Mouse (Mus musculus): ENCODE measurements around the gene Fam169b. TPM values are rescaled to one million over a fixed set of nuclear protein-coding genes. Genes with fewer than 3 reads are reported as not detected.
A peak's percentile ranks its signal among the peaks of the same experiment; 100 is the strongest.
"Not testable (repeated sequence)": the region's sequence is repeated elsewhere in the genome, so short reads cannot be mapped to it uniquely, and the experiment has no call there.

The Fam169b gene
- polyA plus RNA-seq, 1 experiment from 2014 or later: 0.53 TPM

DNA sequence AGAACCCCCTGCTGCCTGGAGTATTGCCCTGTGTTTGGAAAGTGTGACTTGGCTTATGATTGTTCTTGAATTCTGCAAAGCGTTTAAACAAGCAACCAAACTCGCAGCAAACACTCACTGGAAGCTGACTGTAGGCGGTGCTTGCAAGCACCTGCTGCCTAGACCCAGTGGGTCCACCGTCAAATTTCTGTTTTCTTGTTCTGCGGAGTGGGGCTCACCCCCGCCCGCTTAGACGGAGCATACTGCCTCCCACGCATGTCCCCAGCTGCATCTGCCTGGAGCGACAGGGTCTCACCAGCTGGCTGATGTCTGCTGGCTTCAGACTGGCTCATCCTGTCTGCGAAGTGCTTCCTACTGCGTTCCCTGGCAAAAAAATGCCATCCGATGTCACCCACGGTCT lies 9.1 kb upstream of the Fam169b start:
- Histone ChIP-seq H3K27me3 (peaks cover 33% of the 10 kb centered on the region), H3K27ac (replicated peaks) (no peak overlapping the region), H3K9me3 (replicated peaks) (no peaks in the 10 kb centered on the region), H3K4me1 (replicated peaks) (peaks cover 4% of the 10 kb centered on the region; the same call in 1 of the 2 replicates), H3K4me3 (replicated peaks) (no peak overlapping the region), H3K36me3 (replicated peaks) (no peaks in the 10 kb centered on the region), H3K4me2 (peak overlapping the region; percentile 51), H3K9ac (no peak overlapping the region)
- no peak for ATAC-seq (ENCODE audit: insufficient read depth)
- 12% methylated on average over 14 of the region's 14 CpGs for WGBS (ENCODE audit: insufficient replicate concordance)

DNA sequence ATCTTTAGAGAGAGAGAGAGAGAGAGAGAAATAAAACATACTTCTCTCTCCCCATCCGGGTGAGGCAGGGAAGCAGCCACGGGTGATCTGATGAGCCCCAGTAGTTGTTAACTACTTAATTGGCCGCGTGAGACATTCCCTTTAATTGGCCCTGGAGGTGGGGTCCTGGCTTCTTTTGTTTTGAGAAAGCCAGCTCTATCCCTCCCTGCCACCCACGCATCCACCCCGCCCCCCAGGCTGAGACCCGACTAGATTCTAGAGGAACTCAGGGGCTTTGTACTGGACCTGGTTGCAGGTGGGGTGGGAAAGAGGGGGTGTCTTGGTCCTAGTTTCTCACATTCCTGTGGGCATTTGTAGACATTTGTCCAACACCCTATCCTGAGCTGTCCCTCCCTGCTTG lies 8.2 kb upstream of the Fam169b start:
- Histone ChIP-seq H3K27me3 (peaks cover 33% of the 10 kb centered on the region), H3K4me3 (replicated peaks) (no peak overlapping the region), H3K9ac (no peak overlapping the region), H3K9me3 (replicated peaks) (no peaks in the 10 kb centered on the region), H3K4me2 (no peak overlapping the region), H3K27ac (replicated peaks) (no peak overlapping the region), H3K4me1 (replicated peaks) (peaks cover 4% of the 10 kb centered on the region; the same call in 1 of the 2 replicates), H3K36me3 (replicated peaks) (no peaks in the 10 kb centered on the region)
- no peak for ATAC-seq (ENCODE audit: insufficient read depth)
- 39% methylated on average over 7 of the region's 7 CpGs for WGBS (ENCODE audit: insufficient replicate concordance)

DNA sequence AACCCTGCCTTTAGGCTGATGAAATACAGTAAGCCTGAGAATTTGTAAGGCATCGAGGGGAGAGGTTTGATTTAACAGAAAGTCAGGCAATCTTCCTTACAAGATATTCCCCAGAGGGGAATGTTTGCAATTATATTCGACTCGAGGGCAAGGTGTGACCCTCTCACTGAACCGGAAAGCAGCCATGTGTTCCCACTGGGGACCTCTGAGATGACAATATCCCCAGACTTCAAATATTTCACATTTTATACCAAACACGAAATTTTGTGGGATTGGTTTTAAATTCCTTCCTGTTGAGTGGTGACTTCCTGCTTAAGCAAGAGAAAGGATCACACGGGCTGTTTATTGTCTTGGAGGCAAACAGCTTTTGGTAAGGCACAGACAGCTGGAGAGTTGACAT lies 6.9 kb upstream of the Fam169b start:
- Histone ChIP-seq H3K9me3 (replicated peaks) (no peaks in the 10 kb centered on the region), H3K9ac (no peak overlapping the region), H3K4me3 (replicated peaks) (no peak overlapping the region), H3K36me3 (replicated peaks) (no peaks in the 10 kb centered on the region), H3K4me1 (replicated peaks) (peaks cover 4% of the 10 kb centered on the region; the same call in 1 of the 2 replicates), H3K27me3 (peaks cover 33% of the 10 kb centered on the region), H3K4me2 (no peak overlapping the region), H3K27ac (replicated peaks) (no peak overlapping the region)
- WGBS (ENCODE audit: insufficient replicate concordance): 38% methylated on average over 6 of the region's 6 CpGs
- ATAC-seq (ENCODE audit: insufficient read depth): no peak

DNA sequence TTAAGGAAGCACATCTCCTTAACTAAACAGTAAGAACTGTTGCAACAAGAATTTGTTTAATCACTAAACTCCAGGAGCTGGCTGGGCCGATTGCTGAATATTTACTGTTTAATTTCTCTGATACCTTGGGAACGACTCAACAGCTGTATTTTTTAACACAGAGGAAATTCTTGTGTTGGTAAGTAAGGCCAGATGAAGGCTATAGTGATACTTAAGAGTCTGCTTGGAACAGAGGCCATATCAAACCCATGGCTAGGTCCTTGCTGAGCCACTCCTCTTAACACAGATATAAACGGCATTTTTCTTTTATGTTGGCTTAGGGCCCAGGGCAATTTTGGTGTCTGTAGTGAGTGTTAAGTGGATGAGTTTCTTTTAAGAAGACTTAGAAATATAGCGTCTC lies 3.1 kb upstream of the Fam169b start:
- Histone ChIP-seq H3K4me1 (replicated peaks) (peaks cover 5% of the 10 kb centered on the region; the same call in 1 of the 2 replicates), H3K9me3 (replicated peaks) (no peaks in the 10 kb centered on the region), H3K9ac (no peak overlapping the region), H3K27me3 (peaks cover 12% of the 10 kb centered on the region), H3K27ac (replicated peaks) (no peak overlapping the region), H3K36me3 (replicated peaks) (no peaks in the 10 kb centered on the region), H3K4me2 (no peak overlapping the region), H3K4me3 (replicated peaks) (no peak overlapping the region)
- no peak for ATAC-seq (ENCODE audit: insufficient read depth)
- 52% methylated on average over 4 of the region's 4 CpGs for WGBS (ENCODE audit: insufficient replicate concordance)

DNA sequence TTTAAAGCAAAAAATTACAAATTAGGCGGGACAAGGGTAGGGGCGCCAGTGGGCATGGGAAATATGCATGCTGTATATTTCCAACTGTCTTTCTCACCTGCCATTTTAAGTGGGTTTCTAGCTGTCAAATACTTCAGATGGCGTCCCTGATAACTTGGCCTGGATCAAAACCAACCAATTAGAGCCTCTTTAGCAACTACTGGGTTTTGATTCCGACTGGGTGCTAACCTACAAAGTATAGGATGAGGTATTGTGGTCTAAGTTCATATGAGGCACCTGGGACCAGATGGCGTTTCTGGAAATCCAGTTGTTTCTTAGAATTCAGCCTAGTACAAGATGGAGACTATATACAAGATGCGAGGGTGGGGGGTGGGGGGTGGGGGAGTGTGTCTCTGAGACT lies 1.8 kb upstream of the Fam169b start:
- Histone ChIP-seq H3K4me3 (replicated peaks) (no peak overlapping the region), H3K9ac (no peak overlapping the region), H3K4me2 (no peak overlapping the region), H3K27me3 (peaks cover 13% of the 10 kb centered on the region; the same call in 1 of the 2 replicates), H3K27ac (replicated peaks) (no peak overlapping the region), H3K36me3 (replicated peaks) (no peaks in the 10 kb centered on the region), H3K4me1 (replicated peaks) (peaks cover 12% of the 10 kb centered on the region), H3K9me3 (replicated peaks) (no peaks in the 10 kb centered on the region)
- no peak for ATAC-seq (ENCODE audit: insufficient read depth)
- 59% methylated on average over 6 of the region's 6 CpGs for WGBS (ENCODE audit: insufficient replicate concordance)

DNA sequence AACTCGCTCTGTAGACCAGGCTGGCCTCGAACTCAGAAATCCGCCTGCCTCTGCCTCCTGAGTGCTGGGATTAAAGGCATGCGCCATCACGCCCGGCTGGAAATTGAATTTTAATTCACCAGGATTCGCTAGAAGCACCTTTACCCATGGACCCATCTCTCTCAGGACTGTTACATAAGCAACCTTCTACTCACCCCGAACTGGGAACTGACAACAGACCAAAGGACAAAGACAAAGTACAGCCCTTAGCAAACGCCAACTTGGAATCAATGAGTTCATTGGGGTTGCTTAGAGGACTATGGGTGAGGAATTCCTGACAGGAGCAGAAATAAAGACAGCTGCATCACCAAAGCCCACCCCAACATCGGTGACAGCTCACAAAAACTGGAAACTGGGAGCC lies 1.0 kb upstream of the Fam169b start:
- Histone ChIP-seq H3K9ac (no peak overlapping the region), H3K27ac (replicated peaks) (no peak overlapping the region)

DNA sequence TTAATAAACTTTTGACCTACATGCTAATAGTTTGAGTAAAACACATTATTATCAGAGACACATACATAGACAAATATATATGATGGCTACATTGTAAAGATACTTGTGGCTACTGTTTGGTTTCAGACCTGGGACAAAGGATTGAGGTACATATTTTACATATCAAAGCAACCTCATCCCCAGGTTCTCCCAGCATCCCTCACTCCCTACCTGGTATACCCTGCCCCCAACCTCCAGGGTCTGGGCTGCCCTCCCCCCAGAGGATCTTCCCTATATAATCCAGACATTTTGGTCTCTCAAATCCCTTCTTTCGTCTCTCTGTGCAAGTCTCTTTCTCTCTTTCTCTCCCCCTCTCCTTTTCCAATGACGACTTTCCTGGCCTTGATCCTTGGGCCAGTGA lies 579 bp downstream of the Fam169b start:
- no peak overlapping the region for H3K27ac ChIP-seq (replicated peaks)
- H3K4me3 ChIP-seq (replicated peaks): no peak overlapping the region
- no peak for ATAC-seq (ENCODE audit: insufficient read depth)
- H3K4me2 ChIP-seq: no peak overlapping the region
- peaks cover 12% of the 10 kb centered on the region for H3K4me1 ChIP-seq (replicated peaks)
- peaks cover 9% of the 10 kb centered on the region; the same call in 1 of the 2 replicates for H3K27me3 ChIP-seq
- no peaks in the 10 kb centered on the region for H3K36me3 ChIP-seq (replicated peaks)
- no peak overlapping the region for H3K9ac ChIP-seq
- 52% methylated on average over 2 of the region's 2 CpGs for WGBS (ENCODE audit: insufficient replicate concordance)
- H3K9me3 ChIP-seq (replicated peaks): no peaks in the 10 kb centered on the region

More for the DNA sequence above, 1.0 kb upstream of the Fam169b start:
- 0 out of 2 replicates have a peak, but pooled peaks have one; percentile 44 for ATAC-seq (ENCODE audit: insufficient read depth)
- Histone ChIP-seq H3K4me2 (no peak overlapping the region), H3K9me3 (replicated peaks) (no peaks in the 10 kb centered on the region), H3K27me3 (peaks cover 9% of the 10 kb centered on the region; the same call in 1 of the 2 replicates), H3K36me3 (replicated peaks) (no peaks in the 10 kb centered on the region), H3K4me3 (replicated peaks) (no peak overlapping the region), H3K4me1 (replicated peaks) (peaks cover 12% of the 10 kb centered on the region)
- WGBS (ENCODE audit: insufficient replicate concordance): 65% methylated on average over 10 of the region's 10 CpGs

DNA sequence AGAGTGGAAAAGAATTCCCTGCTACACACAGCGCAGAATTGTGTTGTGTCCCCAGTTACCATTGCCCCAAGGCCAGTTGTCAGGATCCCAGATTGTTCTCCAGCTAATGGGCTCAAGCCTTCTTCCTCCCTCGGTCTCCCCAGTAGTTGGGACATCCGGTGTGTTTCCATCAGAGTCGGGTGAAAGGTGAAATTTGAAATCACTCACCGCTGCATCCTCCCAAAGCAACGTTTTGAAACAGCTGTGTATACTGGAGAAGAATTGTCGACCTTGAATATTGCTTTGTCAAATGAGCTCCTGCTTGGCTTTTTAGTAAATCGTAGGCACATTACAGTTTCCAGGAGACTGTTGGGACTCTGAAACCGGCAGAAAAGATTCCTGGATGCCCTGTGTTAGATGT lies 1.3 kb downstream of the Fam169b start:
- Histone ChIP-seq H3K36me3 (replicated peaks) (no peaks in the 10 kb centered on the region), H3K27ac (replicated peaks) (no peak overlapping the region), H3K4me3 (replicated peaks) (no peak overlapping the region), H3K4me1 (replicated peaks) (peaks cover 12% of the 10 kb centered on the region), H3K9ac (no peak overlapping the region), H3K4me2 (no peak overlapping the region), H3K27me3 (peaks cover 9% of the 10 kb centered on the region; the same call in 1 of the 2 replicates), H3K9me3 (replicated peaks) (no peaks in the 10 kb centered on the region)
- 59% methylated on average over 9 of the region's 9 CpGs for WGBS (ENCODE audit: insufficient replicate concordance)
- no peak for ATAC-seq (ENCODE audit: insufficient read depth)

DNA sequence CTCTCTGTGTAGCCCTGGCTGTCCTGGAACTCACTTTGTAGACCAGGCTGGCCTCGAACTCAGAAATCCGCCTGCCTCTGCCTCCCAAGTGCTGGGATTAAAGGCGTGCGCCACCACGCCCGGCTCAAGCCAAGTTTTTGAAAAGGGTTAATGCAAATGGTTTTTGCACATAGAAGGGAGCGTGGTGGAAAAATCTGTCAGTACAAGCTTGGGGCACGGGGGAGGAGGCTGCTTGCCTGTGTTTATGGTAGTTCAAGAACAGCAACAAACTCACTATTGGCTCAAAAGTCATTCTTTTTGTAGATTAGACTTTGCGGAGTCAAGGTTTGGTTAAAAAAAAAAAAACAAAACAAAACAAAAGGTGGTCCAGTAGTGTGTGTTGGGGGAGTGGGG lies 1.8 kb downstream of the Fam169b start:
- ATAC-seq (ENCODE audit: insufficient read depth); H3K9ac ChIP-seq; H3K9me3 ChIP-seq (replicated peaks); H3K27ac ChIP-seq (replicated peaks); H3K27me3 ChIP-seq; H3K36me3 ChIP-seq (replicated peaks): not testable (repeated sequence)
- H3K4me3 ChIP-seq (replicated peaks): peak overlapping the region; percentile 49
- H3K4me2 ChIP-seq: peak overlapping the region; percentile 72
- peaks cover 12% of the 10 kb centered on the region for H3K4me1 ChIP-seq (replicated peaks)
- 40% methylated on average over 9 of the region's 9 CpGs for WGBS (ENCODE audit: insufficient replicate concordance)

DNA sequence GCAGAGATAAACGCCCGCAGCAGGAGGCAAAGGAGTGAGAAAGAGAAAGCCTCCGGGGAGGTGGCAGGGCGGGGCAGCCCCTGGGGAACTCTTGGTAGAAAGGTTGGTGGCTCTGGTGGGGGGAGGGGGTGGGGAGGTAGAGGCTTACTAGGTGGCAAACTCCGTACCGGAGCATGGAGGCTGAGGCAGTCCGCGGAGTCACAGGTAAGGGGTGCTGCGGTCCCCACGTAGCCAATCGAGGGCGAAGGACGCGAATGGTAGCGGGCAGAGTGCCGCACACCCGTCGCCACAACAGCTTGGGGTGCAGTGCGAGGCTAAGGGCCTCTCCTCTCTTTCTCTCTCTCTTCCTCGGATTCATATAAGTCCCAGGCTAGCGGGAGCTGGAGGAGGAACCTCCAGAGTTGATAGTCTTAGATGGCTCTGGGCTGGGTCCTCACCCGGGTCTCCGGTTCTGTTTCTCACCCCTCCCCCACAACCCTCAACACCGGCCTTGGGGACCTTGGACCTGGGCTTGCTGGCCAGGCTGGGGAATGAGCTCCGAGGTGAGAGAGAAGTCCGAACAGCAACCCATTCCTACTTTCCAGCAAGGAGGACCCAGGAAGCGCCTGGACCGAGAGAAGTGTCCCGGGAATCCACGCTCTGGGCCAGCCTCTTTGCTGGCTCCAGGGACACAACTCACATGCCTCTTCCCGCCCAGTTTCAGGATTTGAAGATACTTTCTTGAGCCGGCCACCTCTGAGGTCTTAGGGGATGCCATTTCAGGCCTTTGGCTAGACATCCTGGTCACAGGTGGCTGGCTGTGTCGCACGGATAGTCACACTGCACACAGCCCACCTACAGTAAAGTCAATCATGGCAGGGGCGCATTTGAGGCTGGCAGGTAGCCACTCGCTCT lies 2.4 kb downstream of the Fam169b start:
- 13% methylated on average over 36 of the region's 36 CpGs for WGBS (ENCODE audit: insufficient replicate concordance)
- ATAC-seq (ENCODE audit: insufficient read depth): no peak
- Histone ChIP-seq H3K9ac (no peak overlapping the region), H3K27me3 (peaks cover 9% of the 10 kb centered on the region; the same call in 1 of the 2 replicates), H3K9me3 (replicated peaks) (no peaks in the 10 kb centered on the region), H3K4me3 (replicated peaks) (peak overlapping the region; percentile 49), H3K4me2 (peak overlapping the region; percentile 72), H3K36me3 (replicated peaks) (no peaks in the 10 kb centered on the region), H3K27ac (replicated peaks) (no peak overlapping the region), H3K4me1 (replicated peaks) (peaks cover 12% of the 10 kb centered on the region)

DNA sequence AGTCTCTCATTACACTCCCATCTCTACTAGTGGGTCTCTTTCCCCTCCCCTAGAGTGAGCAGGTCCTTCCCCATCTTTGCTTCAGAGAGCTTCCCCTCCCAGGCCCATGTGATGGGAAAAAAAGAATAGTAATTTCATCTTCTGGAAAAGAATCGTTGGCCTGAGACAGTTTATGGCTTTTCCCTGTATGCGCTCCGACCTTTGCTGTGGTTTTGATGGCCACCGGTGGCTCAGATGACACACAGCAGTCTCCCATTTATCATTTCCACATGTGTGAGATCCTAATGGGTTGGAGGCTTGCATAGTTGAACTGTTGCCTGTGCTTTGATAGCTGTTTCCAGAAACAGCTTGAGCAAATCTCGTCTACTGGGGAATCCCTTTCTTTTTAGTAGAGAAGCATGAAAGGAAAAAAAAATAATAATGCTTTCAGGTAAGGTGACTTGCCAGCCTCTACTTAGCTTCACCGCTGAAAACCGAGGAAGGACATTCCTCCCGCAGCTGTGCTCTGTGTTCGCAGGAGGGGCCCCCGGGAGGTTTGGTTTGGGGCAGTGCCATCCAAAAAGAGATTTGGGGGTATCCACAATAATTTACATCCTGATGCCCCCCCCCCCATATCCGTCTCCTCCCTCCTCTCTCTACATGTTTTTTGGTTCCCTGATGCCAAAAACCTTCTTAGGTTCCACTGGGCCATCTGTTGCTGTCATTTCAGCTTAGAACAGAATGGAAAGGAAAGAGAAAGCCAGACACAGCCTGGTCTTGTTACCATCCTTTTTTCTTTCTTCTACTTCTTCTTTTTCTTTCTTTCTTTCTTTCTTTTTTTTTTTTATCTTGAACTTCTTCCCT lies 3.6 kb downstream of the Fam169b start:
- H3K4me1 ChIP-seq (replicated peaks): peaks cover 13% of the 10 kb centered on the region
- no peaks in the 10 kb centered on the region for H3K9me3 ChIP-seq (replicated peaks)
- H3K27me3 ChIP-seq: peaks cover 9% of the 10 kb centered on the region; the same call in 1 of the 2 replicates
- H3K4me3 ChIP-seq (replicated peaks): no peak overlapping the region
- no peak overlapping the region for H3K27ac ChIP-seq (replicated peaks)
- ATAC-seq (ENCODE audit: insufficient read depth): no peak
- no peaks in the 10 kb centered on the region for H3K36me3 ChIP-seq (replicated peaks)
- WGBS (ENCODE audit: insufficient replicate concordance): 34% methylated on average over 11 of the region's 11 CpGs
- H3K4me2 ChIP-seq: no peak overlapping the region
- H3K9ac ChIP-seq: no peak overlapping the region
